Mouse (Mus musculus): ENCODE data around the gene Dscam.
A peak's percentile ranks its signal among the peaks of the same experiment; 100 is the strongest.

Gene Dscam

DNA sequence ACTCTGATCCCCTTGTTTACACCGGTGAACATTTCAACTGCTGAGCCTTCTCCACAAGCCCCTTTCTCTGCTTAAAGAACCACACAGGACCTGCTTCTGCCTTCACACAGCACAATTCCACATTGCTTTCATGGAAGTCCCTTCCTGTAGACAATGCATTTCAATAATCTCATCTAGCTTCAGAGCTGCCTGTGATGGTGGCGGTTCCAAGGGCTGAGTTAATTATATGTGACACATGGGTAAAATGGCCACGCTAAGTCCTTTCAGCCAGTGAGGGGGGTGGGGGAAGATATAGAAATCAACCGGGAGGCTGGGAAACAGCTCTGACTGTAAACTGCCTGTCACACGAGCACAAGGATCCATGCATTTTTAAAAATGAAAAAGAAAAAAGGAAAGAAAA is 152.2 kb downstream of the Dscam start:
- DNase-seq (ENCODE audit: low spot score in 2 of 2), result no peak

DNA sequence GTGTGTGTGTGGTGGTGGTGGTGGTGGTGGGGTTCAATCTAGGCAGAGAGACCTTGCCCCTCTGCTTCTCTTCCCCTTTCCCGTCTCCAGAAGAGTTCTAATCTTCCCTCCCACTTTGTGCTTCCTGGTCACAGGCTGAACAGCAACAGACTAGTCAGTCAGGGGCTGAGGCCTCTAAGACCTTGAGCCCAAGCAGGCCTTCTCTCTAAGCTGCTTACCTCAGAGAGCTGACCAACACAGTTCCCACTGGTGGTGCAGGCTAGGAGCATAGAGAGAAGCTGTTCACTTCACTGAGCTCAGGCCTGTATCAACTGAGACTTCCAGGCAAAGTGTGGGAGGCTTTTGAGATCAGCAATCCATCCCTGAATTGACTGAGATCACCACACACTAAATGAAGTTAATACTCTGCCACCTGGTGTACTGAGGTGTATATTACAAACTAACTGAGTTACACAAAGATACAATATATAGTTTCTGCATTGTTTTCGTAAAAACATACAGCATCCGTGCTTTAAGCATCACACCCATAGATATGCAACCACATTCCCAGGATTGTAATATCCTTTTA is 153.3 kb downstream of the Dscam start:
- DNase-seq (ENCODE audit: low spot score in 2 of 2), result no peak

DNA sequence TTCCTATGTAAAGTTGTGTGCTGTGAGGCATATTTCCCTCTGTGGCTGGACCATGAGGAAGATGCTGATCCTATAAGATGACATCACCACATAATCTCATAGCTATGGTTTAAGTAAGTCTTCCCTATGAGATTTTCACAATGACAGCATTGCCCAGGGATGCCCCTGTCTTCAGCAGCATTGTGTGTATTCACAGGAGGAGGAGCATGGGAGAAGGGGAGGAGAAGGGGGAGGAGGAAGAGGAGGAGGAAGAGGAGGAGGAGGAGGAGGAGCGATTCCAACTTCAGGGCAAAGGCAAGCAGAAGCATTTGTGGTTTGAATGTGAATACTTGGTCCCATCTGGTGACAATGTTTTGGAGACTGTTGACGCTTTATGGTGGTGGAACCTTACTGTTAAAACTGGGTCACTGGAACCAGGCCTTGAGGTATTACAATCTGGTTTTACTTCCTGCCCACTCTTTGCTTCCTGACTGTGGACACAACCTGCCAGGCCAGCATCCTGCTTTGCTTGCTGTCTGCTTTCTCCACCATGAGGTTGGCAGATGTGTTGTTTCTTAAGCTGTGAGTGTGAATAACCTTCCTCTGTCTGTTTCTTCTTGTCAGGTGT is 154.2 kb downstream of the Dscam start:
- DNase-seq (ENCODE audit: low spot score in 2 of 2), result no peak

DNA sequence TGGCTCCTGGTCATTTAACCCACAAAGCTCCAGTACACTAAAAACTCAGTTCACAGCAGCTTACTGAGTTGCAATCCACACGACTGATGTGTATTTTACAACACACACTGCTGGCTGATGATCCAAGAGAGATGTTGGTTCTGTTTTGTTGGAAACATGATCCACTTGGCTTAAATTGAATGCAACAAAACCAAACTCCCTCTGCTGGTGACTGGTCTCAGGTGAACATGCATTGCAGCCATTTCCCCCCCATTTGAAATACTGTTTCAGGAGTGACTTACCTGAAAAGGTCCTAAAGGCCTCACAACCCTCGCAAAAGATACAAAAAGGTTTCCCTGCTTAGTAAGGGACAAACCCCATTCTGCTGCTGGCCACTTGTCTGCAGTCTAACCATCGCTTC is 156.2 kb downstream of the Dscam start:
- DNase-seq (ENCODE audit: low spot score in 2 of 2), result no peak

DNA sequence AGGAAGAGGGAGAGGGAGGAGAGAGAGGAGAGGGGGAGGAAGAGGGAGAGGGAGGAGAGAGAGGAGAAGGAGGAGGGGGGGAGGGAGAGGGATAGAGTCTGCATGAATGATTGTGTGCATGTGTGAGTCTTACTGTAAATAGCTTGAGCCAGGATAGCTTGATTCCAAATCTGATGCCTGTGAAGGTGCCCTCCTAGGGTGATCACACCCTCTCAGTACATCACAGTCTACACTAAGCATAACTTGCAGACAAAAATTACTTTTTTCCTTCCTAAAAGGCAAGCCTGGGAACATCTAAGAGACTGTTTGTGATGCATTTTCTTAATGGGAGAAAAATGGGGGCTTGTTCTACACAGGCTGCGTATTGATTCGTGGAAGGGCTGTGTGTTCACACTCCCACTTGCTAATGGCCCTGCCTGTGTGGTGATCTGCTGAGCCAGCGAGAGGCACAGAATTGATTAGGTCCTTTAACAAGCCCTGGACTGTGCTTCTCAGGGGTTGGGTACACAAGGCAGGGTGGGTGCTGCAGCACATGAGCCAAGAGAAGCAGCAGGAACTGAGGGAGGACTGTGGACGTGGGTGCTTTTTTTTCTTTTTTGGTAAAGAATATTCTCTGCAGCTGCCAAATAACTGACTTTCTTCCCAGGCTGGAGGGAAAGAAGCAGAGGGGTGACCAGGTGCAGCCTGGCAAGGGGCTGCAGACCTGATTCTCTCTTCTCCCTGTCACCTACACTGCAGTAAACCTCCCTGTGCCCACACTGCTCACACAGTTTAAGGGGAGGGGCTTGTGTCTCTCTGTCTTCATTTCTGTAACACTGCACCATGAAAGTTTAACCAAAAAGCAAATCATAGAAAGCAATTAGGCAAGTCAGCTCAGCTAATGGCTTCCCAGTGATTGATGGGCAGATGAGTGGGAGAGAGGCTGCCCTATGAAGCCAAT is 161.2 kb downstream of the Dscam start:
- peak; percentile 31 to 52 for DNase-seq (ENCODE audit: low spot score in 2 of 2)

DNA sequence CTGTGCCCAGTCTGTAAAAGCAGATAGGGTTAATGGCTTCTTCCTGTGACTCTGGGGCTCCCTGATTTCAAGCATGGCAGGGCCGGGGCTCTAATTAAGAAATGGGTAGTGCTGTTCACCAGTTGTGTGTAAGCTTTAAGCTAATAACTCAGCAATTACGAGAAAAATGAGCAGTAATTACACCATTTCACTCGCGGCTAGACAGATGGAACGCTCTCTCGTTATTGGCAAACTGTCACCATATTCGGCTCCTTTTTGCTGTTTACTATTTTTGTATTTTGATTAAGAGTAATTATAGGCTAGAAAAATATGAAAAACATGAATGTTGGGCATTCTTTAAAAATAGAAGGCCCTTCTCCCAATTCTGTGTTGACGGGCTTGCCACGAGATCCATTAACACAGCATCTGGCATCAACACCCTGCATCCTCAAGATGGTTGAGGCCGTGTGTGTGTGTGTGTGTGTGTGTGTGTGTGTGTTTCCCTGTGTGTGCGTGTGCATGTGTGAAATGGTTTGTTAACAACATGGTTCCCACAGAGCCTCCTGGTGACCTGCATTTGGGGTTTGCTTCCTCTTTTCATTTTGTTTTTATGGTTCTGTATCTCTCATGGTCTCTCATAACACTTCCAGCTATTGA is 162.5 kb downstream of the Dscam start:
- DNase-seq (ENCODE audit: low spot score in 2 of 2), result no peak

DNA sequence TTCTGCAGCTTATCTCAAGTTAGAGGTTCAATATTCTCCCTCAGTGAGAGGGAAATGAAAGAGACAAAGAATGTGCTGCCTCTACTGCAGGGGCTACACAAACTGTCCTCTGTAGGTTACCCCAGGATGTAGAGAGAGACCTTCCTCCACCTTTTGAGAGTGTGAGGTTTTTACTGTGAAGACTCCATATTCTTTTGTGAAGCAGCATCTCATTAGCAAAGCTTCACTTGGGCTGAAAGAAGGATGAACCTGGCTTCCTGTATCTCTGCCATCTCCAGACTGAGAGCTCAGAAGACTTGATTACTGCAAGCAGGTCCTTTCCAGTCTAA is 163.7 kb downstream of the Dscam start:
- DNase-seq (ENCODE audit: low spot score in 2 of 2), result no peak

DNA sequence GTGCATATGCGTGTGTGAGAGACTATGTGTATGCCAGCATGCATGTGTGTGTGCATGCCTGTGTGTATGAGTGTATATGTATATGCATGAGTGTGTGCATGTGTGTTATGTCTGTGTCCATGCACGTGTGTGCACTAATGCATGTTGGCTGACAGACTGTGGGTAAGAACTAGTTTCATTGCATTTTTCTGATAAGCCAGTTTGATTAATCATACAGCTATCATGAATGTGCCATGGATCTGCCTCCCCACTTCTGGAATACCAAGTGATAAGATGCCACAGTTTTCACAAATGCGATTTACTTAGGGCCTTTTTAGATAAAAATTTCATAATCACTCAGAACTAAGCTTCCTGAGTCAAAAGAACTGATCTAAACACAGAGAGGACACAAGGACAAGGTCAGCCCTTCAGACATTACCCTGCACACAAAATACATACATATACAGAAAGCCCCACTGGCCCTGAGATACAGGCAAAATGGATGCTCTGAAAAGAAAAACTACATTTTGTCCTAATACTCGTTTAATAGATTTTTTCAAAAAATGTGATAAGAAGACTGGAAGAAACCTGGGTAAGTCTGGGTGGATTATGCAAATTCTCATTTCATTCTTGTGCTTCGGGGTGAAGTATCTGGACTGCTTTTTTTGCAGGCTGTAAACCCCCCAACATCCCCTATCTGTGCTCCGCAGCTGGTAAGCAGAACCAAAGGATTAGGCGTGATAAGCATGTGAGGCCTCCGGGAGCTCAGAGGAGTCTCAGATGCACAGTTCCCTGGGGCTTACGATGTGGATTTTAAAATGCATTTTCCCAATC is 164.3 kb downstream of the Dscam start:
- DNase-seq (ENCODE audit: low spot score in 2 of 2), result no peak

DNA sequence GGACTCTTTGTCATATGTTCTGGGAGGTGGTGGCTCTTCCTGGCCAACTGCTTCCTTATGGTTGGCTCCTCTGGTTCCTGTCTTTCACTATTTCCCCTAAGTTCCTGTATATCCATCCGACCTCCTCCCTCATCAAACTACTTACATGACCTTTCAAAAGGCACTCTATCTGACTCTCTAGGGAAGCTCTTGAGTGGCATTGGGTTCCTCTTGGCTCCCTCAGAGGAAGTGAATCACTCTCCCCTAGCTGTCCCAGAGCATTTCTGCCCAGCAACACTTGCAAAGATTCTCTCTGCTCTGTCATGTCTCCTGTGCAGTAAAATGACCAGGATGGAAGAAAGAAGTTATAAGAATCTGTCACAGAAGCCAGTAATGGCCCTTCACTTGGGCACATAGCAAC is 166.6 kb downstream of the Dscam start:
- DNase-seq (ENCODE audit: low spot score in 2 of 2), result no peak

DNA sequence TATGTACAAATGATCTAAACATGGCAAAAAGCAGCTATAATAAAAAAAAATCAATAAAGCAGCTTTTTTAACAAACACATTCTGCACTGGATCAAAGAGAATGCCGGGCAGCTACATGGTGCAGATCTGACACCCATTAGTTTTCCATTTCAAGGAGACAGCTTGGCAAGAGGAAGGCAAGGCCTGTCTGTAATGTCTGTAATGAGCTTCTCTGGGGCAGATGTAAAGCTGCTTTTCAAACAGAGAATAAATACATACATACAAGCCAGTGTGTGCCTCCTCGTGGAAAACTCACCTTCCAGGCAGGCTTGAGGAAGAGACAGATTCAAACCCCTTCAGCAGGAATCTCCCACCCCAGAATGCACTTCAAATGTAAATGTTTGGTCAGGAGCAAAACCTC is 167.7 kb downstream of the Dscam start:
- no peak for DNase-seq (ENCODE audit: low spot score in 2 of 2)

DNA sequence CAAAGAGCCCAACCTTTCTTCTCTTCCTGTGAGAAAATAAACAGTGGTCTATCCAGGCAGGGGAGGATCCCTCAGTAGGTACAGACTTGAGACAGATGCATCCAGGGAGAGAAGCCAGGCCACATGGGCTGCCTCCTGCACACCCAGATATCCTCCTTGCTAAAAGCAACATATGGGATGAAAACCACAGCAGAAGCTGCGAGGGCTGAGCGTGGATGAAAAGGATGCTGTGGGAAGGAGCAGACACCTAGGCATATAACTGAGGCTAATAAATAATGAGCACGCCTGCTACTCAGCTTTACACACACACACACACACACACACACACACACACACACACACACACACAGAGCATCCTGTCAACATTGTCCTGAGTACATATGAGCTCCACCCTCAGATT is 168.4 kb downstream of the Dscam start:
- DNase-seq (ENCODE audit: low spot score in 2 of 2), result peak; percentile 87 to 89

DNA sequence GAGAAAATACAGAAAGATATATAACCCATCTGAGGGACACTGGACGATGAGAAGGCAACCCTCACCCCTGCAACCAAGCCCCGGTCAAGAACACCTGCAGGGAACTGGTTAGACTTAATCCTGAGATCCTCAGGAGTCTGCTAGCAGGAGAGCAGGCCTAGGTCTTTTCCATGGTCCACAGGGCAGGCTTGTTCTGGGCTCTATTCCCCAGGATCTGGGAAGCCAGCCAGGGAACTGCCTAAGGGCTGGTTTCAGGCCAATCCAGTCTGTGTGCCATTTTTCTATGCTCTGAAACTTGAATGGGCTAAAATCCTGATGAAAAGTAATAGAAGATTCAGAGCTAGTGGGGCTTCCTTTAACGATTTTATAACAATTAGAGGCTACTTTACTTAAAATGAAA is 173.7 kb downstream of the Dscam start:
- peak; percentile 46 to 70 for DNase-seq (ENCODE audit: low spot score in 2 of 2)

DNA sequence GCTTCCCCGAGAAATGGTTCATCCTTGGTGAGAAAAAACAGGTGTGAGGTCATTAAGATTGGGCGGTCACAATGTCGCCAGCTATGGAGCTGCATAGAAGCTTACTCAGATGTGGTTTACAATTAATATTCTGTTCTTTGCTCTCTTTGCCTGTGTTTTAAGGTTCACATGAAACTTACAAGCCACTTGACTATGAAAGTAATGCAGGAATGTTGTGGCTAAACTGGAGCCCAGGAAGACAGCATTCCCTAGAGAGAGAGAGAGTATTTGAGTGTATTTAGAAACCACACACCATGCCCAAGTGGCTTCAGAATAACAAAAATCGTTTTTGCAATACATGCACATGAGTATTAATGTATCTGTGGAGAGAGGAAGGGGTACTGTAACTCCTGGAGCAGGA is 174.7 kb downstream of the Dscam start:
- DNase-seq (ENCODE audit: low spot score in 2 of 2), result no peak

DNA sequence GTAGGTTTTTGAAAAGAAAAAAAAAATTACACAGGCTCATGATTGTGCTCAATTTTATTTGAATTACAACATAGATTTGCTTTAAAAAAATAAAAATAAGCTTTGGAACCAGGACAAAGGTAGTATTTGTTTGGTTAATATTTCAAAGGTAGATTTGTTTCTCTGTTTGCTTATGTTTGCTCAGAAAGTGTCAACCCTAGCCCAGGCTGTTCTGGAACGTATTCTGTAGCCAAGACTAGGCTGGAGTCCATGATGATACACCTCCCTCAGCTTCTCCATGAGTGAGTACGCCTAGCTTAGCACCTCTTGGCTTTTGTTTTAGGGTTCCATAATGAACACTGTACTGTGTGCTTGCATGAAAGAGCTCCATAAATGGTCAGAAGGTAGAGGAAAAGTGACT is 183.2 kb downstream of the Dscam start:
- no peak for DNase-seq (ENCODE audit: low spot score in 2 of 2)

DNA sequence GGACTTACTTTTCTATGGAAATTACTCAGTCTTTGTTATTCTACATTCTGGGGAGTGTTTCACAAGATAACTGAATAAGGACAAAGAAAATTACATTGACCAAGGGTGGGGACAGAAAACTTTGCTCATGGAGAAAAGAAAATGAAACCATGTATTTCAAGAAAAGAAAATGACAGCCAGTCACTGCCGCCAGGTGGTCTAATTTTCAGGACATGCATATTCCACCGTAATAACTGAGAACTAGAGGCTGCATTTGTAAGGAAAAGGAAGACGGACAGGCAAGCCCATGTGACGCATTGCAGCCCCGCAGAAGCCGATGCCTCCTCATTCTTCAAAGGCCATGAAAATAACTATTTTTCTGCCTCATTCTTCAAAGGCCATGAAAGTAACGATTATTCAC is 197.3 kb downstream of the Dscam start:
- DNase-seq (ENCODE audit: low spot score in 2 of 2), result no peak

DNA sequence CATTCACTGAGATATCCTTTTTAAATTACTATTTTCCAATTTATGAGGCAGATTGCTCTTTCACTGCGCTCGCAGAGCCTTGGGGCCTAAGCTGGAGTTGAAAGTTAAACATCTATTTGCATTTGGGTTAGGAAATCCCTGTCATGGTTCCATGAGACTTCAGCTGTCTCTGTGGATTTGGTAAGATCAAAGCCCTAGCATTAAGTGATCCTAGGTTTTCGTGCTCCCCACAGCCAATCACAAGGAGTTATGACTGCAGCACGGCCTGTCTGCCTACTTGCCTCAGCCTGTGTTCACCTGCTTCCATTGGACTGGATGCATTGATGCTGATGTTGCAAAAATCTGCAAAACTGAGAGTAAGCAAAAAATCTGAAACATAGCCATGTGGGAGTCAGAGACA is 198.8 kb downstream of the Dscam start:
- no peak for DNase-seq (ENCODE audit: low spot score in 2 of 2)

DNA sequence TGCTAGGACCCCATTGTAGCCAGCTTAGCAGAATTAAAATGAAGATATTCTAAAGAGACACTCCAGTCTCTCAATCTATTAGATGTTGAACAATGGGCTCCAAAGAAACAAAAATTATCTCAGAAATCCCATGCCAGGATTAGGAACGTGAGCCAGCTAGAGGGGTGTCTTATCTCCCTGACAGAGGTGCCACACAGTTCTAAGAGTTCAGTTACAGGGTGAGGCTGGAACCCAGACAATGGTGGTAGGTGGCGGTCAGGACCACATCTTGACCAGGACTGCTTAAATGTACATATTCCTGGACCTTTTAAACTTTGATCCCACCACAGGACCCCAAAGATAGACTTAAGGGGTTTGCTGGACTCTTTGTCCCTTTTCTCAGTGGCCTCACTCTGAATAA is 200.1 kb downstream of the Dscam start:
- DNase-seq (ENCODE audit: low spot score in 2 of 2), result no peak

DNA sequence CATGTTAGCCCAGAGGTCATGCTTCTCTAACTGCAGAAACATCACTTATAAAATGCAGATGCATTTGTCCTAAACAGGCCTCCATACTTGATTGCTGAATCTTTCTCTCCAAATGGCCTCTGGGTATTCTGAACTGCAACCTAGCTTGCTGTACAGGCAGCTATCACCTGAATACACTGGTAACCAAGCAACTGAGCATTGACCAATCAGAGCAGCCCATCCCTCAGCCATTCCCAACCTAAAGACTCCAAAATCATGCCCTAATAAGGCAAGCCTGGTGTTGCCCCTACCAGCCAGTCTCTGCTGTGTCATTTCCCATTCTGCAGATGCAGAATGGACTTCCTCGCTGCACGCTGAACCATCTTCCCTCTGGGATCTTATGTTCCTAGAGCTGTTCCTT is 200.9 kb downstream of the Dscam start:
- no peak for DNase-seq (ENCODE audit: low spot score in 2 of 2)

DNA sequence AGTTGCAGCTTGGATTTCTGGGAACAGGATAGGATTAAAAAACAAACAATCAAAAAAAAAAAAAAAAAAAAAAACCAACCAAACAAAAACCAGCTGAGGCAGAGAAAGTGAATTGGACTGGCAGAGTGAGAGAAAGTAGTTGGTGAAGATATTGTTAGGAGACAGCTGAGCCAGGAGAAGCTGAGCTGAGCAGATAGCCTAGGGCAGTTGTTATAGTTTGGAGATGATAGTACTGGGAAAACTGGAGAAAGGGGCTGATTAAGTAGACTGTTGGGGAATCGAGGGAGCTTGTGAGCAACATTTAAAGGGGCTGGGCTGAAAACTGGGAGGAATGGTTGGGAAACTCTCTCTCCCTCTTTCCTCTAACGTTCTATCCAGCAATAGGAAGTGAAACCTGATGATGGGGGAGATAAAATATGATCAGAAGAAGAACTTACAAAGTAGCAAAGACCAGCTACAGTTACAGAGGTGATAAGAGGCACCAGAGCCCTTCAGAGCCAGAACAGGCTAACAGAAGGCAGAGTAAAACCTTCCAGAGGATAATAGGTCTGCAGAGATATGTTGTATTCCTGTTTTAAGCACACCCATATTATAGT is 201.6 kb downstream of the Dscam start:
- no peak for DNase-seq (ENCODE audit: low spot score in 2 of 2)

DNA sequence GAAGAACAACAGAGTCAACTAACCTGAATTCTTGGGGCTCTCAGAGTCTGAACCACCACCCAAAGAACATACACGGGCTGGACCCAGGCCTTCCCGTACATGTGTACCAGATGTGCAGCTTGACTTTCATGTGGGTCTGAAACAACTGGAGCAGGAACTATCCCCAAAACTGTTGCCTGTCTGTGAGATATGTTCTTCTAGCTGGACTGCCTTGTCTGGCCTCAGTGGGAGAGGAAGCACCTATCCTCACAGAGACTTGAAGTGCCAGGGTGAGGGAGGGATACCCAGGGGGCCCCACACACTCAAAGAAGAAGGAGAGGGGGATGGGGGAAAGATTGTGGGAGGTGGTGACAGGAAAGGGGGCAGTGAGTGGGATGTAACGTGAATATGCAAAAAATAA is 210.9 kb downstream of the Dscam start:
- DNase-seq (ENCODE audit: low spot score in 2 of 2), result no peak
